Mouse (Mus musculus) myocyte (in vitro differentiated cells): ENCODE measurements around the gene Ttll5. TPM values are rescaled to one million over a fixed set of nuclear protein-coding genes. Genes with fewer than 3 reads are reported as not detected.

Source experiments
- H3K27me3 ChIP-seq: one replicate; pipeline ENCODE4 v1.6.1; 2011; ENCODE audit not compliant: control insufficient read depth, insufficient read depth, insufficient read length
- H3K36me3 ChIP-seq: one replicate; pipeline ENCODE4 v1.6.1; 2011; ENCODE audit not compliant: control insufficient read depth, insufficient read depth
- H3K4me2 ChIP-seq: one replicate; pipeline ENCODE4 v1.6.1; 2011; ENCODE audit warnings: low read depth, control low read depth
- H3K4me3 ChIP-seq: one replicate; pipeline ENCODE4 v1.5.1; 2011; ENCODE audit warnings: mild to moderate bottlenecking, control low read depth, moderate library complexity
- H3K79me2 ChIP-seq: one replicate; pipeline ENCODE4 v1.6.1; 2011; ENCODE audit not compliant: control insufficient read depth, insufficient read depth
- H3ac ChIP-seq: one replicate; pipeline ENCODE4 v1.6.1; 2011; ENCODE audit not compliant: control insufficient read depth, insufficient read length
- CEBPB ChIP-seq: IDR thresholded peaks from 2 replicates; pipeline ENCODE4 v1.6.1; 2011; ENCODE audit warnings: mild to moderate bottlenecking, moderate library complexity; ENCODE audit not compliant: poor library complexity, insufficient read depth, severe bottlenecking
- E2F4 ChIP-seq: IDR thresholded peaks from one replicate; pipeline ENCODE4 v1.6.1; 2011; ENCODE audit warnings: mild to moderate bottlenecking, control low read depth, moderate library complexity; ENCODE audit not compliant: insufficient read depth
- MAX ChIP-seq: IDR thresholded peaks from one replicate; pipeline ENCODE4 v1.6.1; 2011; ENCODE audit warnings: low read depth, mild to moderate bottlenecking, control low read depth
- MYOD1 ChIP-seq, 3 experiments: IDR thresholded peaks; one replicate each; pipeline ENCODE4 v1.6.1; 2011; ENCODE audit warnings: control low read depth in 2 of 3, low read depth in 2 of 3, mild to moderate bottlenecking in 2 of 3, moderate library complexity in 1 of 3; ENCODE audit not compliant: insufficient read length in 2 of 3, control insufficient read depth in 1 of 3
- MYOG ChIP-seq, 3 experiments: IDR thresholded peaks; one replicate each; pipeline ENCODE4 v1.6.1; 2011; ENCODE audit warnings: control low read depth in 2 of 3, low read depth in 2 of 3, mild to moderate bottlenecking in 2 of 3; ENCODE audit not compliant: insufficient read length in 2 of 3, control insufficient read depth in 1 of 3, insufficient read depth in 1 of 3
- POLR2A ChIP-seq: IDR thresholded peaks from one replicate; pipeline ENCODE4 v1.6.1; 2011; ENCODE audit warnings: low read depth, mild to moderate bottlenecking, control low read depth, moderate library complexity; ENCODE audit not compliant: insufficient read length
- POLR2AphosphoS2 ChIP-seq: IDR thresholded peaks from one replicate; pipeline ENCODE4 v1.6.1; 2011; ENCODE audit warnings: low read depth, control low read depth; ENCODE audit not compliant: insufficient read length
- REST ChIP-seq: IDR thresholded peaks from one replicate; pipeline ENCODE4 v1.6.1; 2011; ENCODE audit warnings: mild to moderate bottlenecking, control low read depth, moderate library complexity; ENCODE audit not compliant: insufficient read depth, insufficient read length
- SRF ChIP-seq: IDR thresholded peaks from one replicate; pipeline ENCODE4 v1.6.1; 2011; ENCODE audit warnings: low read depth; ENCODE audit not compliant: control insufficient read depth, insufficient read length
- TCF12 ChIP-seq: IDR thresholded peaks from one replicate; pipeline ENCODE4 v1.6.1; 2011; ENCODE audit warnings: mild to moderate bottlenecking, control low read depth; ENCODE audit not compliant: poor library complexity, insufficient read depth, severe bottlenecking
- TCF3 ChIP-seq: IDR thresholded peaks from one replicate; pipeline ENCODE4 v1.6.1; 2011; ENCODE audit warnings: low read depth, control low read depth; ENCODE audit not compliant: insufficient read length
- USF1 ChIP-seq: IDR thresholded peaks from one replicate; pipeline ENCODE4 v1.6.1; 2011; ENCODE audit warnings: low read depth, mild to moderate bottlenecking, control low read depth, moderate library complexity
- polyA plus RNA-seq: library from polyadenylated mRNA; unstranded; fragments of >200 nt; fragmentation: generic; extraction: Trizol; gene quantifications from one replicate; pipeline ENCODE4 v1.2.1, GENCODE M21; 2012; ENCODE audit warnings: missing spikeins

Ttll5 gene
- polyA plus RNA-seq, 1 experiment: 36.2 TPM

DNA sequence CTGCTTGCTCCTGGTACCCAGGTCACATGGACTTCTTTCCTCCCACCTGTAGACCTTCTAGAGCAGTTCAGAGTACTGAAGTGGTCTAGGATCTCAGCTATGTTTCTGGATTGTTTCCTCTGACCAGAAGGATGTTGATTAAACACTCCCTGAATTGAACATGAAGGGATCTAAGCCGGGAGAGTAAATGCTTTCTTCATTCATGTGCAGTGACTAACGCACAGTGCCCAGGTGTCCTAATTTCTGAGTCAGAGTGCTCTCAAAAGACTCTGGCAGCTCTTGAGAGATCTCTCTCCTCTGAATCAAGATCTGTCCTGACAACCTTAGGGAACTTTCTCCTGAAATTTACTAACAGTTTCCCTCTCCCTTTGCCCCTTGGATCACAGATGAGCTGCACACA is 187.7 kb downstream of the Ttll5 start:
- H3K4me3 ChIP-seq: no peak overlapping the region
- no peak overlapping the region for H3K4me2 ChIP-seq
- no peaks in the 10 kb centered on the region for H3K27me3 ChIP-seq
- H3K36me3 ChIP-seq: no peaks in the 10 kb centered on the region
- H3K79me2 ChIP-seq: no peaks in the 10 kb centered on the region
- TF ChIP-seq MYOG (IDR thresholded peaks at IDR 0.05; ENCODE audit: control insufficient read depth in 1 of 3, insufficient read depth in 1 of 3, insufficient read length in 2 of 3, low read depth in 2 of 3) (no peak), TCF12 (no peak), MYOD1 (IDR thresholded peaks at IDR 0.05; ENCODE audit: control insufficient read depth in 1 of 3, insufficient read length in 2 of 3, low read depth in 2 of 3) (no peak), USF1 (no peak), MAX (no peak), CEBPB (no peak), POLR2AphosphoS2 (no peak), SRF (no peak), TCF3 (no peak), POLR2A (no peak), E2F4 (no peak), REST (no peak)
- no peak overlapping the region for H3ac ChIP-seq

DNA sequence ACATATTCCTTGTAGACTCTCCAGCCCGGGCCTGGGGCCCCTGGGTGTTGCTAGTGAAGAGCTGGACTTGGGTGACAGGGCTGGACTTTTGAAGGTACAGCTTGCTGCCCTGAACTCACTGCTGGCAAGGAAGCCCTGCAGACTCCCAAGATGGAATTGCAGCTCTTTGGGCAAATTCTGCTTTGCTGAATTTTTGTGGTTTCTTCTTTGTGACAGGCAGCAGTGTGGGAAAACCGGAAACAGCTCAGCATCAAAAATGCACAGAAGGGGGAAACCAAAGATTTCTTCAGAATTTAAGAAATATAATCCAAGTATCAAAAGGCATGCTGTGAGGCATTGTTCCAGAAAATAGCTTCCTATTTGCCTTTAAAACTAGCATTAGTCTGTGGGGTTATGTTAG is 189.7 kb downstream of the Ttll5 start:
- TF ChIP-seq USF1 (no peak), POLR2AphosphoS2 (no peak), MAX (no peak), MYOD1 (IDR thresholded peaks at IDR 0.05; ENCODE audit: control insufficient read depth in 1 of 3, insufficient read length in 2 of 3, low read depth in 2 of 3) (no peak), MYOG (IDR thresholded peaks at IDR 0.05; ENCODE audit: control insufficient read depth in 1 of 3, insufficient read depth in 1 of 3, insufficient read length in 2 of 3, low read depth in 2 of 3) (no peak), CEBPB (no peak), TCF3 (no peak), REST (no peak), SRF (no peak), POLR2A (no peak), TCF12 (no peak), E2F4 (no peak)
- peak overlapping the region; percentile 26 for H3K4me2 ChIP-seq
- H3K27me3 ChIP-seq: no peaks in the 10 kb centered on the region
- H3K36me3 ChIP-seq: no peaks in the 10 kb centered on the region
- no peak overlapping the region for H3K4me3 ChIP-seq
- H3K79me2 ChIP-seq: no peaks in the 10 kb centered on the region
- H3ac ChIP-seq: no peak overlapping the region

DNA sequence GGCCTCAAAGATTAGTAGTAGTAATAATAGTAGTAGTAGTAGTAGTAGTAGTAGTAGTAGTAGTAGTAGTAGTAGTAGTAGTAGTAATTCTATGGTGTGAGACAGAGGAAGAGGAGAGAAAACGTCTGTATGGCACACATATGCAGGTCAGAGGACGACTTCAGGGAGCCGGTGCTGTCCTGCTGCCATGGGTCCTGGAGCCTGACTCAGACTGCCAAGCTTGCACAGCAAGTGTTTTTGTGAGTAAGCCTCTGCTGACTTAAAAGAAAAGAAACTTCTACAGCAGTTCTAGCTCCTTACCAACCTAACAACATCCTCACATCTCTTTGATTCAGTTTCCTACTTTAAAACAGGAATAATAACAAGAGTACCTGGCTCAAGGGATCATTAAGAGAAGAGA is 190.2 kb downstream of the Ttll5 start:
- no peaks in the 10 kb centered on the region for H3K27me3 ChIP-seq
- TF ChIP-seq MAX (no peak), POLR2AphosphoS2 (no peak), REST (no peak), E2F4 (no peak), SRF (no peak), MYOG (IDR thresholded peaks at IDR 0.05; ENCODE audit: control insufficient read depth in 1 of 3, insufficient read depth in 1 of 3, insufficient read length in 2 of 3, low read depth in 2 of 3) (no peak), POLR2A (no peak), TCF3 (no peak), MYOD1 (IDR thresholded peaks at IDR 0.05; ENCODE audit: control insufficient read depth in 1 of 3, insufficient read length in 2 of 3, low read depth in 2 of 3) (no peak), TCF12 (no peak), CEBPB (no peak), USF1 (no peak)

DNA sequence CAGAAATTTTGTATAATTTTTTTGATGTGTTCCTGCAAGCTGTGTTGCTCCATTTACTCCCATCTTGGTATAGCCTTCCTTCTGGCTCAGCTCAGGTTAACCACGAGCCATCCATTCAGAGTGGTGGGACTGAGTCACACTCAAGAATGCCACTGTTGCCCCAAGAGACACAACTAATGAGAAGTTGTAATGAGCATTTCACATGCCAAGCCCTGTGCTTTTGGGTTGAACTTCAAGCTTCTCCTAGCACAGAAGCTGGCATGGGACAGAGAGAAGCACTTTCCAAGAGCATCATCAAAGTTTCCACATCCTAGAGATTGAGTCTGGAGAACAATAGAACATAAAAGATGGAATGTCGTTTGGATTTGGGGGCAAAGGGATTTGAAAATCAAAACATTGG is 190.7 kb downstream of the Ttll5 start:
- H3K4me3 ChIP-seq: no peak overlapping the region
- H3K79me2 ChIP-seq: no peaks in the 10 kb centered on the region
- H3K36me3 ChIP-seq: no peaks in the 10 kb centered on the region
- TF ChIP-seq E2F4: no peak
- TF ChIP-seq MYOD1 (IDR thresholded peaks at IDR 0.05; ENCODE audit: control insufficient read depth in 1 of 3, insufficient read length in 2 of 3, low read depth in 2 of 3): no peak
- H3K27me3 ChIP-seq: no peaks in the 10 kb centered on the region
- H3ac ChIP-seq: no peak overlapping the region
- H3K4me2 ChIP-seq: no peak overlapping the region

More for the DNA sequence above, 190.2 kb downstream of the Ttll5 start:
- Histone ChIP-seq H3K79me2 (no peaks in the 10 kb centered on the region), H3K4me2 (peak overlapping the region; percentile 26), H3K4me3 (no peak overlapping the region), H3ac (no peak overlapping the region), H3K36me3 (no peaks in the 10 kb centered on the region)

DNA sequence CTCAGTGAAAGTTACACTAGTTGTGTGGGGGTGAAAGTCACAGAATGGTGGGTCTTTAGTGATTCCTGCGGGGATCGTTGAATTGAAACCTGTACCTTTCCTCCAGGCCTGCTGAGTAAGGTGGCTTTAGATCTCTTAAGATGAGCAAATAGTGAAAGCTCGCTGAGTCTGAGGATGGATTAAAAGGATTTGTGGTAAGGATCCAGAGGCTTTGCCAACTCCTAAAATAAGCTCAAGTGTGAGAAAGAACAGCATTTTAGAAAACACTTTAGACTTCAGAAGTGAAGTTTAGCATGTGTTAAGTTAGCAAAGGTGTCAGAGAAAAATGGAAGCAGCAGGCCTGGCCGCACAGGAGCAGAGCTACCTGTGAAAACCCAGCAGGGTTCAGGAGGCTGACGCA is 192.9 kb downstream of the Ttll5 start:
- Histone ChIP-seq H3K4me3 (no peak overlapping the region), H3ac (no peak overlapping the region), H3K79me2 (no peaks in the 10 kb centered on the region), H3K27me3 (no peaks in the 10 kb centered on the region), H3K36me3 (no peaks in the 10 kb centered on the region), H3K4me2 (no peak overlapping the region)
- no peak for TF ChIP-seq CEBPB
- no peak for TF ChIP-seq REST
